Mouse (Mus musculus): ENCODE measurements around the gene Vegfa.

The Vegfa gene

GRCm38 (mm10) chr17:46051356-46051755 is 19.2 kb upstream of the Vegfa start:
- DNase-seq (ENCODE audit: low spot score): no peak

- no peak for DNase-seq (ENCODE audit: low spot score)
Observed at GRCm38 (mm10) chr17:46049567-46049966, 17.4 kb upstream of the Vegfa start.

- DNase-seq (ENCODE audit: low spot score): no peak
Observed at GRCm38 (mm10) chr17:46048184-46048583, 16.0 kb upstream of the Vegfa start.

- DNase-seq (ENCODE audit: low spot score): no peak
Observed at GRCm38 (mm10) chr17:46045742-46046141, 13.6 kb upstream of the Vegfa start.

- no peak for DNase-seq (ENCODE audit: low spot score)
Observed at GRCm38 (mm10) chr17:46044953-46045352, 12.8 kb upstream of the Vegfa start.

GRCm38 (mm10) chr17:46042158-46042557 is 10.0 kb upstream of the Vegfa start:
- DNase-seq (ENCODE audit: low spot score): peak; percentile 68

GRCm38 (mm10) chr17:46041679-46042078 is 9.5 kb upstream of the Vegfa start:
- no peak for DNase-seq (ENCODE audit: low spot score)

GRCm38 (mm10) chr17:46041223-46041622 is 9.1 kb upstream of the Vegfa start:
- DNase-seq (ENCODE audit: low spot score): peak; percentile 65

GRCm38 (mm10) chr17:46040561-46040960 is 8.4 kb upstream of the Vegfa start:
- DNase-seq (ENCODE audit: low spot score): no peak

- DNase-seq (ENCODE audit: low spot score): no peak
Observed at GRCm38 (mm10) chr17:46038906-46039305, 6.7 kb upstream of the Vegfa start.

GRCm38 (mm10) chr17:46036400-46036799 is 4.2 kb upstream of the Vegfa start:
- no peak for DNase-seq (ENCODE audit: low spot score)

- no peak for DNase-seq (ENCODE audit: low spot score)
Observed at GRCm38 (mm10) chr17:46034110-46034509, 1.9 kb upstream of the Vegfa start.

GRCm38 (mm10) chr17:46033607-46034006 is 1.4 kb upstream of the Vegfa start:
- DNase-seq (ENCODE audit: low spot score): no peak

- no peak for DNase-seq (ENCODE audit: low spot score)
Observed at GRCm38 (mm10) chr17:46033122-46033521, 953 bp upstream of the Vegfa start.

- DNase-seq (ENCODE audit: low spot score): peak; percentile 61
Observed at GRCm38 (mm10) chr17:46031621-46032211, 453 bp downstream of the Vegfa start.

- peak; percentile 82 for DNase-seq (ENCODE audit: low spot score)
Observed at GRCm38 (mm10) chr17:46030731-46031620, 1.2 kb downstream of the Vegfa start.

- DNase-seq (ENCODE audit: low spot score): peak; percentile 55
Observed at GRCm38 (mm10) chr17:46030323-46030730, 1.8 kb downstream of the Vegfa start.

GRCm38 (mm10) chr17:46029554-46030207 is 2.5 kb downstream of the Vegfa start:
- DNase-seq (ENCODE audit: low spot score): no peak

- no peak for DNase-seq (ENCODE audit: low spot score)
Observed at GRCm38 (mm10) chr17:46029052-46029553, 3.1 kb downstream of the Vegfa start.

GRCm38 (mm10) chr17:46028210-46029051 is 3.7 kb downstream of the Vegfa start:
- no peak for DNase-seq (ENCODE audit: low spot score)

- DNase-seq (ENCODE audit: low spot score): peak; percentile 75
Observed at GRCm38 (mm10) chr17:46027066-46027917, 4.9 kb downstream of the Vegfa start.
